In genomic region chr15:81960171-81961077, GRCm38 (mm10) we compare ENCODE assay signal across 8 mouse cellular contexts. TPM values are rescaled to one million over a fixed set of nuclear protein-coding genes. Genes with fewer than 3 reads are reported as not detected.
DNase-seq lines count a peak whose midpoint lies in the region; ATAC-seq lines count a peak whose summit lies in the region.

Gene Pmm1 (minus strand): TSS chr15:81960930.

- H3K4me2 ChIP-seq in kidney, embryonic 15.5 days: peak within 1 kb of the TSS; percentile 96

- peak; percentile 92 for ATAC-seq in erythroblast, adult 5-6 weeks (replicated peaks; ENCODE audit: low FRiP score, poor library complexity, severe bottlenecking)
- ATAC-seq in kidney, embryonic 15.5 days (replicated peaks; ENCODE audit: low FRiP score): peak; percentile 98
- ATAC-seq in monocyte, adult 5-6 weeks (replicated peaks; ENCODE audit: insufficient number of reproducible peaks, low FRiP score, low TSS enrichment, poor library complexity, severe bottlenecking): peak; percentile 96

- peak within 1 kb of the TSS; percentile 76 for H3K4me3 ChIP-seq in heart, embryonic 10.5 days
- H3K4me3 ChIP-seq in kidney, embryonic 15.5 days (replicated peaks): peak within 1 kb of the TSS; percentile 71

- peak; percentile 100 for DNase-seq in B cell, adult 2 months
- peak; percentile 99 for DNase-seq in brain, adult 2 months (ENCODE audit: low read depth, low spot score)
- peak; percentile 99 for DNase-seq in heart, embryonic 10.5 days (ENCODE audit: low spot score)
- DNase-seq in liver: peak; percentile 100
- peak; percentile 99 to 100 for DNase-seq in spleen, postnatal 4 days (ENCODE audit: low spot score in 2 of 2)

- peaks cover 11% of the 10 kb centered on the region; the same call in 1 of the 2 replicates for H3K4me1 ChIP-seq in heart, embryonic 10.5 days
- H3K4me1 ChIP-seq in kidney, embryonic 15.5 days: peaks cover 13% of the 10 kb centered on the region; the same call in 1 of the 2 replicates

- WGBS in heart, embryonic 10.5 days: under 1% methylated on average over 76 of the region's 77 CpGs
- WGBS in kidney, embryonic 15.5 days: under 1% methylated on average over 77 of the region's 77 CpGs

- no peaks in the 10 kb centered on the region for H3K27me3 ChIP-seq in heart, embryonic 10.5 days (ENCODE audit: insufficient read depth, poor library complexity, severe bottlenecking)
- no peaks in the 10 kb centered on the region for H3K27me3 ChIP-seq in kidney, embryonic 15.5 days

- peak within 1 kb of the TSS; percentile 81 for H3K9ac ChIP-seq in kidney, embryonic 15.5 days

- no peaks in the 10 kb centered on the region for H3K9me3 ChIP-seq in heart, embryonic 10.5 days
- no peaks in the 10 kb centered on the region for H3K9me3 ChIP-seq in kidney, embryonic 15.5 days (replicated peaks)

- no peaks in the 10 kb centered on the region; the same call in 1 of the 2 replicates for H3K36me3 ChIP-seq in heart, embryonic 10.5 days
- no peaks in the 10 kb centered on the region; the same call in 1 of the 2 replicates for H3K36me3 ChIP-seq in kidney, embryonic 15.5 days

- H3K27ac ChIP-seq in heart, embryonic 10.5 days: peak within 1 kb of the TSS; percentile 85
- H3K27ac ChIP-seq in kidney, embryonic 15.5 days: peak within 1 kb of the TSS; percentile 88

RNA-seq across cellular contexts. Expression of gene Pmm1, which starts in this region (rescaled TPM):
- 2.3 and 20.3 TPM in 2 replicates for total RNA-seq in erythroblast, adult 5-6 weeks (2015; ENCODE audit: low replicate concordance)
- 3.9 and 9.5 TPM in 2 replicates for total RNA-seq in erythroblast, adult 5-6 weeks (2017; ENCODE audit: low replicate concordance)
- polyA plus RNA-seq in heart, embryonic 10.5 days (2016; fragmentation: Nextera tagmentation; extraction: Ambion mirVana): 24.0 and 28.6 TPM in 2 replicates
- 28.8 and 35.3 TPM in 2 replicates for polyA plus RNA-seq in kidney, embryonic 15.5 days (2015; fragmentation: Nextera tagmentation; extraction: Ambion mirVana)
- 6.8 to 24.4 TPM (median 11.1 TPM) in 3 replicates for total RNA-seq in monocyte, adult 5-6 weeks (2017)

Comparison
In these comparisons a context has a peak if more than half of its experiments do, and no peak if none do; other contexts are left out.
1. Peak in every context shown above with its lines: DNase-seq, ATAC-seq, H3K4me3 ChIP-seq and H3K27ac ChIP-seq.